Mouse (Mus musculus) urinary bladder, postnatal 25 days (tissue): Measurements from ENCODE around the gene Hadhb.
A peak's percentile ranks its signal among the peaks of the same experiment; 100 is the strongest.

Source experiments
- DNase-seq: peaks from one replicate; pipeline ENCODE4 v3.0.0; 2022; ENCODE audit warnings: low spot score

The Hadhb gene

GRCm38 (mm10) chr5:30154474-30155394 is at the start of gene Hadhb, which contains the start of gene Hadha:
TSS of gene Hadhb (plus strand) at chr5:30155248.
TSS of gene Hadha (minus strand) at chr5:30155162.
- peak; percentile 95 for DNase-seq

GRCm38 (mm10) chr5:30105668-30106300 is 49.3 kb upstream of the Hadhb start, which contains the start of gene 3110082J24Rik:
TSS of gene 3110082J24Rik (minus strand) at chr5:30106086.
- DNase-seq: no peak

- no peak for DNase-seq
Measured at GRCm38 (mm10) chr5:30106756-30107155, 48.3 kb upstream of the Hadhb start.

- no peak for DNase-seq
Measured at GRCm38 (mm10) chr5:30107186-30107585, 47.9 kb upstream of the Hadhb start.

- no peak for DNase-seq
Measured at GRCm38 (mm10) chr5:30107611-30108041, 47.4 kb upstream of the Hadhb start.

GRCm38 (mm10) chr5:30108233-30108632 is 46.8 kb upstream of the Hadhb start:
- no peak for DNase-seq

GRCm38 (mm10) chr5:30109899-30110298 is 45.1 kb upstream of the Hadhb start:
- no peak for DNase-seq

GRCm38 (mm10) chr5:30110371-30111060 is 44.5 kb upstream of the Hadhb start:
- no peak for DNase-seq

GRCm38 (mm10) chr5:30111126-30111525 is 43.9 kb upstream of the Hadhb start:
- no peak for DNase-seq

GRCm38 (mm10) chr5:30111771-30112170 is 43.3 kb upstream of the Hadhb start:
- DNase-seq: no peak

GRCm38 (mm10) chr5:30112533-30113068 is 42.4 kb upstream of the Hadhb start:
- DNase-seq: no peak

- DNase-seq: peak; percentile 47
Measured at GRCm38 (mm10) chr5:30113881-30114760, 40.9 kb upstream of the Hadhb start.

- DNase-seq: no peak
Measured at GRCm38 (mm10) chr5:30114761-30115140, 40.3 kb upstream of the Hadhb start.

- DNase-seq: no peak
Measured at GRCm38 (mm10) chr5:30115718-30116117, 39.3 kb upstream of the Hadhb start.

GRCm38 (mm10) chr5:30118018-30118417 is 37.0 kb upstream of the Hadhb start:
- DNase-seq: no peak

- DNase-seq: no peak
Measured at GRCm38 (mm10) chr5:30119163-30119562, 35.9 kb upstream of the Hadhb start.

- DNase-seq: no peak
Measured at GRCm38 (mm10) chr5:30120106-30120505, 34.9 kb upstream of the Hadhb start.

GRCm38 (mm10) chr5:30122481-30122880 is 32.6 kb upstream of the Hadhb start:
- no peak for DNase-seq

- DNase-seq: no peak
Measured at GRCm38 (mm10) chr5:30125587-30125986, 29.5 kb upstream of the Hadhb start.

- no peak for DNase-seq
Measured at GRCm38 (mm10) chr5:30126756-30127155, 28.3 kb upstream of the Hadhb start.

GRCm38 (mm10) chr5:30127921-30128597 is 27.0 kb upstream of the Hadhb start:
- DNase-seq: no peak
